Mouse (Mus musculus) heart, postnatal 36 days (tissue): ENCODE results near the gene Tmem251. TPM values are rescaled to one million over a fixed set of nuclear protein-coding genes. Genes with fewer than 3 reads are reported as not detected.
A peak's percentile ranks its signal among the peaks of the same experiment; 100 is the strongest.

Experiments
- DNase-seq, 2 experiments: peaks; one replicate each; pipeline ENCODE4 v3.0.0; 2021 to 2022
- intact Hi-C: fragments of 180-260 bp; cut with DNase I; formaldehyde crosslinking; loops from one replicate; pipeline ENCODE4 v1.15.1; 2025
- total RNA-seq, 2 experiments: library from RNA; stranded (reverse); gene quantifications; 2 replicates each; pipeline ENCODE4 v1.2.3; 2021

Gene Tmem251
- total RNA-seq, 2 experiments from 2014 or later: 3.7 to 3.9 TPM

DNA sequence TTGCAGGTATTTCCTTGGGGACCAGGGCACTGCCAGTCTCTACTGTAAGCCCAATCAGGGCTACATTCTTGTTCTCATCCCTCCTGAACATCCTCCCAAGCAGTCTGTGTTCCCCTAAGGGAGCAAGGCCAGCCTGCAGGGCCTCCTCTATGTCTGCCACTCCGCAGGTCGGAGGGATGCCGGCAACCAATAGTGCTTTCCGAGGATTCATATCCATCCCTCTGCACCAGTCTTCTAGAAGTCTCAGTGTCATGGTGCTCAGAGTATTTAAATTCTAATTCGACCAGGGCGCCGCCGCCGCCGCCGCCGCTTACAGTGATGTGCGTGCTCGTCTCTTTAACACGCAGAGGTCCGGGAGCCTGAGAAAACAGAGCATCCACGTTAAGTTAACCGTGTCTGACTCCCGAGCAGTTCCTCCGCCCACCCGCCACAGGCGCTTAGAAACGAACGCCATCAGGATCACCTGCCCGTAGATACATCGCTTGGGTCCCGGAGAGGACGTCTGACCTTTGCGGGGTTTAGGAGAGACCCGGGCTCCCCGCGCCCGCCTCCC is 450 bp upstream of the Tmem251 start:
- intact Hi-C loops: loop anchor here (1.0 to 2.0 kb wide), 2 partner anchors 14 to 322 kb away; partner anchors contain the start of genes Gm28051, Gon7 and Ubr7
- DNase-seq: no peak

DNA sequence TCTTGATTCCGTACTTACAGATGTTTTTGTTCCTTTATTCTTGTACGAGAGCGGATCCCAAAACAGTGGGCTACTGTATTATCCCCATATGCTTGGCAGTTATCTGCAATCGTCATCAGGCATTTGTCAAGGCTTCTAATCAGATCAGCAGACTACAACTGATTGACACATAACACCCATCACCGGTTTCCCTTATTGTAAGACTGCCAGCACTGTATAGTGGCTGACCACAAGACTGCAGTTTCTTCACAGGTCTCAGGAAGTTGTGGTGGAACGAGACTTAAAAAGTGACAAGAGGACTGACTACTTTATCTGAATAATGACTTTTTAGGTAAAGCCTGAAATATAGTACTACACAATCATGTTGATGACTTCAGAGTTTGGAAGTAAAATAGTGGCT is 1.3 kb downstream of the Tmem251 start:
- no peak for DNase-seq
- intact Hi-C loops: no loop called here

DNA sequence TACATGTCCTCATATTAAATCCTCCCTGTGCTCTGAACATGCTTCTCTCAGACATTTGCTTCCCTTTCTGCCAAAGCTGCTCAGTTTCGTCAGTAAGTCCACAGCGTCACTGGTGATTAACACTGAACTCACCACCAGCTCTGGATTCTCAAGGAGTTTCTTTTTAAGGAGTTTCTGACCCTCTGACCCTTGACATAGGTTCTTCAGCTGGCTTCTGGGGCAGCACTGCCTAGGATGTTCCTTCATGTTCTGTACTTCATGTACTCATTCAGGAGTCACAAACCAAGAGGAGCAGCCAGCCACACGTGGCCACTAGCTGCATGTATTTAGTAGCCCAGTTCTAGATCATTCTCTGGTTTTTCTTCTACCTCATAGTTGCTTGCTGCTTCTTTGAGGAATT is 4.7 kb downstream of the Tmem251 start:
- no peak for DNase-seq
- intact Hi-C loops: no loop called here

DNA sequence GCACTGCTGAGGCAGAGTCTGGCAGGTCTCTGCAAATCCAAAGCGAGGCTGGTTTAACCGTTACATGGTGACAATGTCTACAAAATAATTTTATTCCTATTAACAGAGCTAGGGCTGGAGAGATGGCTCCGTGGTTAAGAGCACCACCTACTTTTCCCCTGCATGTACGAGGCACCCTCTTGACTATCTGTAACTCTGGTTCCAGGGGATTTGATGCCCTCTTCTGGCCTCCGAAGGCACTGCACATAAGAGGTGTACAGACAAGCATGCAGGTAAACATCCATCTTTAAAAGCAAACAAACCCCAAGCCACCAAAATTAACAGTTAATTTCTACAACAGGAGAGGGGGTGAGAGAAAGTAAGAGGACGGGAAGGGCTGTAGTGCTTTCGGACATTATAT is 12.7 kb downstream of the Tmem251 start:
- intact Hi-C loops: no loop called here
- no peak for DNase-seq

DNA sequence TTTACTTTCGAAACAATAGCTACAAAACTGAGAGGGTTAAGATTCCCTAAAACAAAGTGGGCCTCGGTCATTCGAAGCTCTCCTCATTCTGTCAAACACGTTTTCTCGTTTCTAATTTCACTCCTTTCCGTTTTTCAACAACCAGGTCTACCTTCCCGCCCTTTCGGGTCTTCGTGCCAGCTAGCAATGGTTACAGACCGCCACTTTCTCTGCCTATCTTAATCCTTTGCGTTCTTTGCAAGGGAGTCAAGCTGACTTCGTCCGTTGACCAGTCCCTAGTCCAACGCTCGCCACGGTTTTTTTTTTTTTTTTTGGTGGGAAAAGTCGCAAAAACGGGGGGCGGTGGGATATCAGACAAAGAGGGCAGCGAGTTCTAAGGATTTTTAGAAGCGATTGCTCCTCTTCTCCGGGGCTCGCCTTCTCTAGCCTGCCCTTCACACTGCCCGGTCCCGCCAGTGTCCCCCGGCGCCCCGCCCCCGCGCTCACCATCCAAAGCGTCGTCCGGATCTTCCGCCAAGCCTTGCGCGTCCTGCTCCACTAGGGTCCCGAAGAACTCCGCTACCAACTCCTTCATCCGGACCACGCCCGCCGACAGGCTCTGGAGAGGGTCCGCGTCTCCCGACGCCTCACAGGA is 13.6 kb downstream of the Tmem251 start:
- no peak for DNase-seq
- intact Hi-C loops: loop anchor here (1.0 kb wide), 1 partner anchor 14 kb away; the partner anchor contains the start of genes Moap1 and Tmem251

DNA sequence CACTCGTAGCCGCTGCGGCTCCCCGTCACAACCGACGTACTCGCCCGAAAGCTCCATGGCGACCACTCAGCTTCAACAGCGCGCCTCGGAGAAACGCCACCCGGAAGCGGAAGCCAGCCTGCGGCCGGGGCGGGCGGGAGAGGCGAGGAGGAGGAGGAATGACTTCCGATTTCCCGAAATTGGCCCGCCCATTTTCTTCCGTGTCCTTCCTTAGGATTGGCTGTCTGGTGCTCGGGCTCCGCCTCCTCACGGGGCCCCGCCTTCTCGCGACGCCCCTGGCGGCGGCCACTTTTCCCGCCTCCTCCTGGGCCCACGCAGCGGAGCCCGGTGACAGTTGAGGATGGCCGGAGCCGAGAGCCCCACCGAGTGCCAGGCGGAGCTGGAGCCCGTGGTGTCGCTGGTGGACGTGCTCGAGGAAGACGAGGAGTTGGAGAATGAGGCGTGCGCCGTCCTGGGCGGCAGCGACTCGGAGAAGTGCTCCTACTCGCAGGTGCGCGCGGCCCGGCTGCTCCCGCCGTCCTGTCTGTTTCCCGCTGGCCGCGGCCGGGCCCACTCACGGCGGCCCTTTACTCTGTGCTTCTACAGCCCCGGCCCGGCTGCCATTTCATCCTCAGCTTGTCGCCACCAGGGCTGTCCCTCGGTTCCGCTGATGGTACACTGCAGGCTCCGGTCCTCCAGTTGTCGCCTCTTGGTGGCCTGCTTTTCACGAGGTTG is 14.3 kb downstream of the Tmem251 start, which contains the start of the genes Gm28051, Gon7 and Ubr7:
Gene Gm28051, minus strand, starts transcription at position 77 of the 714 bp plus-strand sequence.
Gene Gon7, minus strand, starts transcription at position 115 of the 714 bp plus-strand sequence.
Gene Ubr7, plus strand, starts transcription at position 279 of the 714 bp plus-strand sequence.
- peak; percentile 94 to 97 for DNase-seq
- intact Hi-C loops: loop anchor here (1.0 kb wide), 2 partner anchors 15 to 120 kb away; partner anchors contain the start of genes Btbd7, Moap1 and Tmem251

DNA sequence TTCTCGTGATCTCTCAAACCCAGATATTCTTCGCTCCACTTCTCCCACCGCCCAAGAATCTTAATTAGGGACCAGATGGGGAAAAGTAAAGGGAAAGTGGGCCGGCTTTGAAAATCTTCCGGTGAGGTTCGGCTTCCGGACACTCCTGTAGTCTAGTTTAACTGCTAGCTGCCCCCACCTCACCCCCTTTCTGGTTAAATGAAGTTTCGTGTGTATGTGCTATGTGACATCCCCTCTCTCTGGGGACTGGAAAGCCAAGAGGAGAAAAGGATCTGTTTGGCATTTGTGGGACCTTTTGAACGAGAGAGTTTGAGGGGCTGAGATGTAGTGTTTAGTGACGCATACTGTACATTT is 14.8 kb downstream of the Tmem251 start, which contains the start of gene Gm20604:
Gene Gm20604, minus strand, starts transcription at position 270 of the 354 bp plus-strand sequence.
- DNase-seq: no peak
- intact Hi-C loops: loop anchor here (1.0 kb wide), 1 partner anchor 120 kb away; the partner anchor contains the start of gene Btbd7

DNA sequence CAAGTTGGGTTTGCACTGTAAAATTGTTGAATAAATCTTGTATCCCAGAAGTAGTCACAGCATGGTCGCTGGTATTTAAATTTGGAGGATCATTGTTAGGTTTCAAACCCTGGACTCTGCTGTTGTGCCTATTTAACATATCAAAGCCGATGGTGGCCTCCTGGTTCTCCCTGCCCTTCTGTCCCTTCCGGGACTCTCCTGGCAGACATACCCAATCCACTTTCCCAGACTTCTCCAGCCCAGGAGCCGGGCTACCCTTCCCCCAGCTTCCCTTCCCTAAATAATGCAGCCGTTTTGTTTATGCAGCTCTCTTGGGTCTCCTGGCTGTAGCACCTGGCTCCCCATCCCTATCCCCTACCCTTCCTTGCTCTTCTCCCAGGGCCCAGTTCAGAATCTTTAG is 15.4 kb downstream of the Tmem251 start:
- intact Hi-C loops: loop anchor here (1.0 kb wide), 1 partner anchor 119 kb away; the partner anchor contains the start of gene Btbd7
- no peak for DNase-seq

DNA sequence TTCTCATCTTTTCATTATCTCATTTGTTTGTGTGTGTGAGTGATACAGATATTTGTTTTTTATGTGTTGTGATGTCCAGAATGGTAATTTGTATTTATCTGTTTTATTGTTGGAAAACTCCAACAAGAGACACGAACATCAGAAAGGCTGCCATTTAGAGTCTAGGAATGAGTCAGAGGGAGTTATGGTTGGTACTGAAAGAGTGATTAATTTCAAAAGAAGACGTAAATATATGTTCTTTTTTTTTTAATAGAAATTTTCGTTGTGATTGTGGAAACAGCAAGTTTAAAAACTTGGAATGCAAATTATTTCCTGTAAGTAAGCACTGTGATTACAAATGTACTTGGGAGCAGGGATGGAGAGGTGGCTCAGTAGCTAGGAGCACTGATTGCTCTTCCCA is 18.1 kb downstream of the Tmem251 start:
- intact Hi-C loops: no loop called here
- no peak for DNase-seq

DNA sequence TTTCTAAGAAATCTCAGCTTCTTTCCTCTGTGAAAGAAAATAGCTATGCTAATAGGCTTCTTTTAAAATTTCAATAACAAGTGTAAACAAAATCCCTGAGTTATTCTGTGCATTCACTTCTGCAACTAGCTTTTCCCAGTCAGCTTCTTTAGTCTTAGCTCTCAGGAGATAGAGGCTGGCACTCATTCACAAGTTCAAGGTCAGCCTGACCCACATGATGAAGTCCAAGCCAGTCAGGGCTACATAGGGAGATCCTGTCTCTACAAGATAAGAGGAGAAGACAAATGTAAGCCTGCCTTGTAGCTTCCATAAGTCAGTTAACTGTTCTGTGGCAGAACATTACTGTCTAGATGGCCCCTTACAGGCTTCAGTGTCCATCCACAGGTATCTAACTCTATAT is 20.1 kb downstream of the Tmem251 start:
- intact Hi-C loops: no loop called here
- DNase-seq: no peak

DNA sequence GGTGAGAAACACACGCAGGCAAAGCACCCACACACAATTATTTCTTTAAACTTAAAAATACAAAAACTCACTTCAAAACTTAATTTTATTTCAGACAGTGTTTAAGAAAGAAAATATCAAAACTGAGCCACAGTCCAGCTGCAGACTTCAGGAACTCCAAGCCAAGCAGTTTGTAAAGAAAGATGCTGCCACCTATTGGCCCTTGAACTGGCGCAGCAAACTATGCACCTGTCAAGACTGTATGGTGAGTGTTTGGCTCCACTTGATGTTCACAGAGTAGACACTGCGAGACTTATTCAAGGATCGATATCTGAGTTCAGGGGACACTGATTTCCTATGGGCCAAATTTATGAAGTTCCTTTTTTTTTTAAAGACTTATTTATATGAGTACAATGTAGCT is 25.4 kb downstream of the Tmem251 start:
- DNase-seq: no peak
- intact Hi-C loops: no loop called here

DNA sequence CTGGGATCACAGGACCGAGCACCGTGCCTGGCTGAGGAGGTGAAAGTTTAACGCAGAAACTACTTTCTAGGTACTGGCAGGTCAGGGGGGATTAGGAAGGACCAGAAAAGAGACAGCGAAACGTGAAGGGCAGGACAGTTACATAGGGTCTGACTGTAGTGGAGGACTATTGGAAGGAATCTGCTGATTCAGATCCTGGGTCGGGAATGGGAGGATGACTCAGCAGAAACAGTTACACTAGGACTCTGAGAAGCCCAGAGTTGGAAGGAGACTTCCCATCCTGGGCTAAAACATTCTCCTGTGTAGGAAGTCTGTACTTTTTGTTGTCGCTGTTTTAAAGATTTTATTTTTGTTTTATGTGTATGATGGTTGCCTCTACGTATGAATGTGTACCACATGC is 28.0 kb downstream of the Tmem251 start:
- intact Hi-C loops: no loop called here

DNA sequence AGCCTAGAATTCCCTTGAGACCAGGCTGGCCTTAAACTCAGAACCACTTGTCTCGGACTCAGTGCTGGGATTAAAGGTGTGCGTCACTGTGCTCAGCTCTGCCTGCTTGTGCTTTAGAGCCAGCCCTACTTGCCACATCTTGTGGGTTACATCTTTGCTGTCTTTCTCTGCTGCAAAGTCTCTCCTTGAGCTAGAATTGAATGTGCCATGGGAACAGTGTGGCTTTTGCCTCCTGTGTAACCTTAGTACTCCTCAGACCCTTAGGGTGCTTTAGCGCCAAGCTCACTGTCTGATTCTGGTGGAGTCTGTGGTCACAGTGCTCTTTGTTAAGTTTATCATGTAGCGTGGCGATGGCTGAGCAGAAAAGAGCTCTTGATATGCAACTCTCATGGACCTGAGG is 29.1 kb downstream of the Tmem251 start:
- DNase-seq: no peak
- intact Hi-C loops: no loop called here

More for the DNA sequence above, 28.0 kb downstream of the Tmem251 start:
- no peak for DNase-seq

DNA sequence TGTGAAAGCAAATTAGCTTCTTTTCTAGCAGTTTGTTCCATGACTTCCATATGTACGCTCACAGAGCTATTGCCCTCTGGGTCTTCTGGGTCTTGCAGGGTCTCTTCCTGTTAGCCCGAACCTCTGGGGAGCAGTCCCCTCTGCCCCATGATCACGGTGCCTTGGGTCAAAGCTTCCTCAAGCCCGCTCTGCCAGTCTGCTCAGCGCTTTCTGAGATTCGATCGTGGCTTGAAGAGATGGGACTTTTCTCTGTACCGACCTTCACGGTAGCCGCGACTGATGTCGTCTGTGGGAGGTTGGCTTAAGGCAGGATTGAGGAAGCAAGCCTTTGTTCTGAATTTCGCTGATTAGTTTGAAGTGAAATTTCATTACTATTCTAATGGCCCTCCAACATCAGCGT is 32.5 kb downstream of the Tmem251 start:
- intact Hi-C loops: no loop called here

DNA sequence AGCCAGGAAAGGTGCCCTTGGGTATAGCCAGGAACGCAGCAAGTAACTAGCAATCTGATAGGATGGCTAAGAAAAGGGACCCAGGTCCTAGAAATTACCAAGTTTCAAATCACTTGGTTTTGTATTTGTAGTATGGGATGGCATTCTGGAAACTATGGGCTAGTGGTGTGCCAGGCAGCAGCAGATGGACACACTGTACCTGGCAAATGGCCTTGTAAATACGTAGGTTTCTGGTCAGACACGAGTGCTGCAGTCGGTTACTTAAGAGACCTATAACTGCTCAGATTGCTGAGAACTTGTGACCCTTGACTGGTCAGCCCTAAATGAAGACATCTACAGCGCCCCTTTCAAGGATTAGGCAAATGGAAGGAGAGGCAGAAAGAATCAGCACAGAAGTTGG is 34.6 kb downstream of the Tmem251 start:
- intact Hi-C loops: no loop called here
- DNase-seq: no peak

More for the DNA sequence above, 32.5 kb downstream of the Tmem251 start:
- DNase-seq: no peak

DNA sequence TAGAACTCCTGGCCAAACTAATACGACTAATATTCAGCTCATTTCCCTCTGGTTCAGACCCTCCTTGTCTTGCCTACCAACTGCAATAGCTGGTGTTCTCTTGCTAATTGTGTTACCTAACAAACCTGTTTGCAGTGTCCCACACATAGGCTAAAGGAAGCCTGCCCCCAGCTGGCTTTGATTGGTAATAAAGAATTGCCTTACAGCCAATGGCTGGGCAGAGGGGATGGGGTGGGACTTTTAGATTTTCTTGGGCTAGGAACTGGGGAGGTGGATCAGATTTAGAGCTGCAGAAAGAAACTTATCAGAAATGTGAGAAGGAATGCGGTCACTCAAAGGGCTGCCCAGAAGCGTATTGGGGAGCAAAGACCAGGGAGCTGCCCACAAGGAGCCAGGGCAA is 35.9 kb downstream of the Tmem251 start:
- DNase-seq: no peak
- intact Hi-C loops: loop anchor here (1.0 kb wide), 1 partner anchor 39 kb away; no protein-coding TSS in a partner anchor

DNA sequence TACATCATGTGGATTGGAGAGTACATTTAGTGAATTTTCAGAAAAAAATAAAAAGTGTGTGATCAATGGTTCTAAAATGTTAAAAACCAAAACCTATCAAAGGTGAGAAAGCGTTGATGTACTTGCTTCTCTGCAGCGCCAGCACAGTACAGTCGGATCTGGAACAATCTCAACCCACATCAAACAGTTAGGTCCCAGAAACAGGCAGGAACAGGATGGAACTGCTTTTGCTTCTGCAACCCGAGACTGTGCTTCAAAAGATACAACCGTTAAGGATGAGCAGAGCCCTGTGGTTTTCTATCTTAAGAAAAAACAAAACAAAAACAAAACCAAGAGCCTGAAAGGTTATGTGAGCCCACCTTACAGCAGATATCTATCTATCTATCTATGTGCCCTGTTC is 39.3 kb downstream of the Tmem251 start:
- intact Hi-C loops: no loop called here
- DNase-seq: no peak

DNA sequence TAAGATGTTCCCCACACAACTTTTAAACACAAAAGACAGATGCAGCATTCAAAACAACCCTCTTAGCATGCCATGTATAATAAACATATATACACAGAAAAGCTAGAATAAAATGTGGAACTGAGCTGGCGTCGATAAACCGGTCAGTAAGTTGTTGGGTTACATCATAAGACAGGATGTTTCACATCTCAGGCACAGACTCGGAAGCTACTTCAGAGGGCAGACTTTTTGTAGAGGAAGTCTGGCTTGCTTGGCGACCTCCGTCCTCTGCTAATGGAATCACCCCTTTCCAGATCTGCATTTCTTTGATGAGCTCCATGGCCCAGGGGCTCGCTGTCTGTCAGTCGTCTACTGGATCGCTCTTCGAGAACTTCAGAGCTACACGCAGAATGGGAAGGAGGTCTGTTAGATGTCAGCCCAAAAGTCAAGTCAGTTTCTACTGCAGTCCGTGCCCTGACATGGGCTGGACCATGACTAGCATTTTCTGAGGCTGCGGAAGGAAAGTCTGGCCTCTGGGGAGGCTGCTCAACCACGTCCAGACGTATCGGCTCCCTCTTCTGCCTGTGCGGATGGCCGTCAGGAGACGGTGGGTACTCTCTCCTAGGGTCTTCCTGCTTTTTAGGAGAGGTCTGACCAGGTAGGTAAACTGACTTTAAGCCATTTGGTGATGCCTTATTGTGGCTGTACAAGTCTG is 41.5 kb downstream of the Tmem251 start:
- DNase-seq: no peak
- intact Hi-C loops: no loop called here

DNA sequence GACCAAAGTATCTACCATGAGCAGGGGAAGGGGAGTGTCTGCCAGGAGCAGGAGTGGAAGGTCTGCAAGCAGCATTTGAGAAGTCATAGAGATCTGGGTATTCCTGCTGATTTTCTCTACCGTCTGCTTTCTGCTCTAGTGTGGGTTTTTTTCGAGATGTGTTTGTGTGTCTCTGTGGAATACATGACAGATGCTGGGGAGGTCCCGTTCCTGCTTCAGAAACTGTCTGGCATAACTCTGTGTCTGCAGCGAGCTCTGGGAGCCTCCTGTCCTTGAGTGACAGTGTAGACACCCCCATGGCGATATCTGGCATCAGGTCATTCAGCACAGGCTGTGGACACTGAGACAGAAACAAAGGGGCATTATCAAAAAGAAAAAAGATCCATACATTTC is 42.0 kb downstream of the Tmem251 start:
- intact Hi-C loops: no loop called here
- DNase-seq: no peak

DNA sequence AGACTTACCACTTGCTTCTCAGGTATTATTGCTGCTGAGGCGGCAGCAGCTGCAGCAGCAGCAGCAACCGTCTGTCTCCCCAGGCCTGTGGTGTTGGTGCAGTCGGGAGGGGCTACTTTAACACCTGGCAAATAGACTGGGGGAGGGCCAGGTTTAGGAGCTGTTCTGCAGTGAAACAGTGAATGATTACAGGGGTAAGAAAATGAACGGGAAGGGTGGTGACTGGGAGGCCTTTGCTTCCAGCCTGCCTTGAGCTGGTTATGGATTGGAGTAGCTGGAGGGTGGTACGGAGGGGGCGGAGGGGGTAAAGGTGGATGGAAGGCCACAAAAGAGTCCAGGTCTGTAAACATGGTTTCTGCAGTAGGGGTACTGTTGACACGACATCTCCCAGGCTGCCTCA is 44.4 kb downstream of the Tmem251 start:
- no peak for DNase-seq
- intact Hi-C loops: no loop called here
